Mouse (Mus musculus) liver, embryonic 14.5 days (tissue): ENCODE results near the gene Cd83. TPM values are rescaled to one million over a fixed set of nuclear protein-coding genes. Genes with fewer than 3 reads are reported as not detected.

ENCODE experiments used
- ATAC-seq: fragments of 200-750 bp; cut with Nextera tagmentation; 2 replicates; pipeline ENCODE4 v1.8.0; 2017; ENCODE audit warnings: moderate number of reproducible peaks, mild to moderate bottlenecking, moderate library complexity; ENCODE audit not compliant: insufficient read depth
- DNase-seq, 3 experiments: peaks; one replicate each; pipeline ENCODE4 v3.0.0-alpha.2; 2012 to 2013; ENCODE audit warnings: low read depth in 3 of 3, low spot score in 3 of 3
- H3K27ac ChIP-seq: fragments of 300-500 bp; sonication (generic); 2 replicates; pipeline ENCODE4 v1.5.1; 2014; ENCODE audit warnings: moderate library complexity, mild to moderate bottlenecking, control low read depth, inconsistent platforms
- H3K27me3 ChIP-seq: fragments of 300-500 bp; sonication (generic); 2 replicates; pipeline ENCODE4 v1.6.1; 2014; ENCODE audit warnings: mild to moderate bottlenecking, low read length, moderate library complexity; ENCODE audit not compliant: control insufficient read depth, insufficient read depth
- H3K36me3 ChIP-seq: fragments of 300-500 bp; sonication (generic); replicated peaks from 2 replicates; pipeline ENCODE4 v1.6.1; 2014; ENCODE audit warnings: low read depth; ENCODE audit not compliant: control insufficient read depth, insufficient read depth
- H3K4me1 ChIP-seq, 2 experiments: fragments of 200-500 bp in 1 of 2; fragments of 300-500 bp in 1 of 2; sonication (generic) in 1 of 2; replicated peaks; 2 replicates each; pipeline ENCODE4 v1.6.1; 2012 to 2014; ENCODE audit warnings: antibody characterized with exemption in 1 of 2, inconsistent platforms in 1 of 2, low read length in 1 of 2; ENCODE audit not compliant: control insufficient read depth in 2 of 2, insufficient read depth in 2 of 2
- H3K4me2 ChIP-seq: fragments of 300-500 bp; sonication (generic); 2 replicates; pipeline ENCODE4 v1.6.1; 2014; ENCODE audit warnings: low read depth, mild to moderate bottlenecking, control low read depth, moderate library complexity
- H3K4me3 ChIP-seq, 2 experiments: fragments of 200-500 bp in 1 of 2; fragments of 300-500 bp in 1 of 2; sonication (generic) in 1 of 2; 2 replicates each; pipeline ENCODE4 v1.5.1; 2012 to 2014; ENCODE audit warnings: low read depth in 2 of 2, low read length in 2 of 2, mild to moderate bottlenecking in 2 of 2, control low read depth in 1 of 2, inconsistent platforms in 1 of 2, moderate library complexity in 1 of 2; ENCODE audit not compliant: insufficient read depth in 1 of 2
- H3K9ac ChIP-seq: fragments of 300-500 bp; sonication (generic); replicated peaks from 2 replicates; pipeline ENCODE4 v1.6.1; 2014; ENCODE audit warnings: mild to moderate bottlenecking, control low read depth, moderate library complexity
- H3K9me3 ChIP-seq: fragments of 300-500 bp; sonication (generic); 2 replicates; pipeline ENCODE4 v1.6.1; 2016; ENCODE audit warnings: low read length, mixed read lengths; ENCODE audit not compliant: control insufficient read depth
- CTCF ChIP-seq: IDR thresholded peaks from 2 replicates; pipeline ENCODE4 v1.5.1; 2016; ENCODE audit warnings: antibody characterized with exemption, low read depth, control low read depth
- EP300 ChIP-seq: IDR thresholded peaks from 2 replicates; pipeline ENCODE4 v1.6.1; 2016; ENCODE audit warnings: antibody characterized with exemption, low read depth
- WGBS: fragments of 180-500 bp; shearing (Covaris S2); extraction: QIAGEN DNeasy Blood & Tissue Kit; methylation state at CpG from one replicate; pipeline ENCODE4 v1.1.7; 2014; ENCODE audit not compliant: insufficient replicate concordance; 5-methylcytosine and 5-hydroxymethylcytosine counted together
- polyA plus RNA-seq, 2 experiments: library from polyadenylated mRNA; depleted of rRNA in 1 of 2; stranded (reverse) in 1 of 2; unstranded in 1 of 2; fragments of >200 nt; fragmentation: Nextera tagmentation in 1 of 2; extraction: Ambion mirVana in 1 of 2; gene quantifications; 2 replicates each; pipeline versions ENCODE4 v1.2.1 to v1.2.3; 2012 to 2014

The Cd83 gene
- polyA plus RNA-seq, 2 experiments: 0.37 to 0.67 TPM

GRCm38 (mm10) chr13:43801961-43802360 lies 17.4 kb downstream of the Cd83 start:
- H3K27me3 ChIP-seq: no peaks in the 10 kb centered on the region
- H3K9ac ChIP-seq: no peak overlapping the region
- no peaks in the 10 kb centered on the region for H3K9me3 ChIP-seq
- ATAC-seq: no peak
- DNase-seq: no peak
- no peaks in the 10 kb centered on the region for H3K36me3 ChIP-seq
- H3K4me2 ChIP-seq: no peak overlapping the region
- TF ChIP-seq EP300 (no peak), CTCF (no peak)
- H3K27ac ChIP-seq: no peak overlapping the region
- 55% methylated on average over 3 of the region's 3 CpGs for WGBS
- H3K4me1 ChIP-seq: no peaks in the 10 kb centered on the region
- H3K4me3 ChIP-seq: no peak overlapping the region

- TF ChIP-seq EP300 (no peak), CTCF (no peak)
- 54% methylated on average over 8 of the region's 8 CpGs for WGBS
- Histone ChIP-seq H3K4me3 (no peak overlapping the region), H3K36me3 (no peaks in the 10 kb centered on the region), H3K4me1 (no peaks in the 10 kb centered on the region), H3K27me3 (no peaks in the 10 kb centered on the region), H3K27ac (no peak overlapping the region), H3K9ac (no peak overlapping the region), H3K4me2 (no peak overlapping the region), H3K9me3 (no peaks in the 10 kb centered on the region)
- DNase-seq: no peak
- no peak for ATAC-seq
Measured at GRCm38 (mm10) chr13:43802361-43803137, 18.0 kb downstream of the Cd83 start.

GRCm38 (mm10) chr13:43804648-43805047 lies 20.1 kb downstream of the Cd83 start:
- Histone ChIP-seq H3K4me1 (no peaks in the 10 kb centered on the region), H3K9ac (no peak overlapping the region), H3K4me3 (no peak overlapping the region), H3K9me3 (no peaks in the 10 kb centered on the region), H3K27ac (no peak overlapping the region), H3K4me2 (no peak overlapping the region), H3K27me3 (no peaks in the 10 kb centered on the region), H3K36me3 (no peaks in the 10 kb centered on the region)
- TF ChIP-seq EP300 (no peak), CTCF (peak; percentile 29)
- DNase-seq (no peak), ATAC-seq (no peak)
- WGBS: 55% methylated on average over 3 of the region's 3 CpGs

GRCm38 (mm10) chr13:43805159-43805758 lies 20.7 kb downstream of the Cd83 start:
- ATAC-seq: no peak
- H3K4me1 ChIP-seq: no peaks in the 10 kb centered on the region
- H3K36me3 ChIP-seq: no peaks in the 10 kb centered on the region
- H3K4me2 ChIP-seq: no peak overlapping the region
- 61% methylated on average over 5 of the region's 5 CpGs for WGBS
- no peak overlapping the region for H3K27ac ChIP-seq
- no peak for DNase-seq
- no peaks in the 10 kb centered on the region for H3K27me3 ChIP-seq
- H3K9me3 ChIP-seq: no peaks in the 10 kb centered on the region
- no peak overlapping the region for H3K9ac ChIP-seq
- no peak overlapping the region for H3K4me3 ChIP-seq
- TF ChIP-seq EP300 (no peak), CTCF (no peak)
